Mouse (Mus musculus): ENCODE measurements around the gene Mgmt. TPM values are rescaled to one million over a fixed set of nuclear protein-coding genes. Genes with fewer than 3 reads are reported as not detected.

Gene Mgmt
- 1 to 10 TPM; 4.6 to 5.2 TPM for total RNA-seq (2021)

DNA sequence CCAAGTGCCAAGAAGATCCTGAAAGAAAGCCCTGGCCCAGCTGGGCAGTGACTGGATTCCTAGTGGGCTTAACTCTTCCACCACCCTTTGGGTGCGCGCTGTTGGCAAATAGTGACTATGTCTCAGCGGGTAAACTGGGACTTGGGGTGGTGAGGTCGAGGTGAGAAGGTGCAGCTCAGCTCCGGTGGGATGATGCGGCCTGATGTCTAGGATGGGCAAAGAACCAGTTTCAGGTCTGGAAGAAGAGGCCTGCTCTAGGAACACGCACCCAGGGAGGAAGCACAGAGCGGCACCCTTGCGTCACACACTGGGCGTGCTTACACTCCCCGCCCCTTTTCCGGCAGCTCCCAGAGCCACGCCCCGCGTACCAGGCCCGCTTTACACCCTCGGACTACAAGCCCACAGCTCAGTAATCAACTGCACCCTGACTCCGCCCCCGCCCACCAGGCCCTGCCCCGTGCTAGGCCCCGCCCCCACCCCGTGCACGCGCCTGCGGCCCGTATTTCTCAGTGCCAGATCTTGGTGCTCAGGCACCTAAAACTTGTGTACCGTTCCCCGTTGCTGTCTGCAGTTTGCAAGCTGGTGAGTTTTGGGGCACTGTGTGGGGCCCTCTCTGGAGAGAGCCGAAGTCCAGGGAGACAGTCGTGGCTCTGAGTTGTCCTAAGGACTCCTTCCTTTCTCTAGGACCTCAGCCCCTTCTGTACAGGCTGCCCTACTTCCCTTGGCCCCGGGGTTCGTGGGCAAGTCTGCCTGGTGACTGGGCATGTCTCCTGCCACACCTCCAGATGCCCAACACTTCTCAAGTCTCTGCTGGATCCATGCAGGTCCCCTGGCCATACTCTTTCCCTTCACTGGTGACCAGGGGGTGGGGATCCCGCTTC, at the start of gene Mgmt:
Gene Mgmt, plus strand, starts transcription at position 509 of the 881 bp plus-strand sequence.
- peak; percentile 94 for DNase-seq

DNA sequence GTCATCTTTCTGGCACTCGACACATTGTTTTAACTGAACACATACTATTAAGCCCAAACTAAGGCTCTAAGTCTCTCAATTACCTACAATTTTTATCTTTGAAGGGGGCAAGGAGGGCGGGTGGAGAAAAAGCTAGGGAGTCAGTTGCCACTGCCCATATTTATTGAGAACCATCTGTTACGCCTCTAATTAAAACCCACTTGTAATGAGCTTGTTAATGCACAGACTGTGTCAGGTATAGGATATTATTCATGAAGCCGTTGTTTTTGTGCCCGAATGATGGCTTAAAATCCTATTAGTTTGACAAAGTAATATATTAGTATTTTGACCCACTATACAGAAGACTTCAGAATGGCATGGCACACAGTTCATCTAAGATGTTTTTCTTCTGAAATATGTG, 49.6 kb upstream of the Mgmt start:
- no peak for DNase-seq

DNA sequence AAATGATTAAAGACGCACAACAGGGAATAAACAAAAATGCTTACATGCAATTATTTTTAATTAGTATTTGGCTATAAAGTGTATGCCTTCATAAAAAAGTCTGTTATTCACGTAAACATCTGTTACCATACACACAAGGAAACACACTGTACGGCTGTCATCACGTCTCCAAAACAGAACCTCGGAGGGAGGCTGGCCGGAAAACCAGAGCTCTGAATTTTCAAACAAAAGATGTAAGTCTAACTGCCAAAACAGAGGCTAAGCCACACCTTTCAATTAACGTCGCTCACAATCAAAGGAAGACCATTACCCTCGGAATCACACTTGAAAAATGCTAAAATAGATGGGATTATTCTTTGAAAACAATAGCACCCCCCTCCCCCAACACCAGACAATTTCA, 49.1 kb upstream of the Mgmt start:
- DNase-seq: no peak

DNA sequence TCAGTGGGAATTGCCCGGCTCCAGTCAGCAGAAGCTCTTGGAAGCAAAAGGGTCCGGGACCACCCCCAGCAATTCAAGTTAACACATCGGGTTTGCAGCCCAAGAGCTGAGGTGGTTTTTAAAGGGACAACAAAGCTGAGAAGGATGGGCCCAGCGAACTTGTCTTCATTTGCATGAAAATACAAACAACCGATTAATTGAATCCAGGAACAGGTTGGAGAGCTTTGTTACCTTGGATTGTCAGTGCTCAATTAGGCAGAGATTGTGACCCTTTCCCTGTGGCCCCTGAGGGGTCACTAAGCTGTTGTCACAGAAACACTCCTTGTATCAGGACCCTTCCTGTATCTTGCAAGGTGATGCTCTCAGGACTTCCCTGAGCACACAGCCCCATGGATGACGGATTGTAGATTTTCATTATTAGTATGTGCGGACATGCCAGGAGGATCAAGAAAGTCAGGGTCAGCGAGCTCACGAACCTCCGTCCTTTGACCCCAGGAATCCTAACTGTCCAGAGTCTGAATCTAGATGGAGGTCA, 48.3 kb upstream of the Mgmt start:
- DNase-seq: no peak

DNA sequence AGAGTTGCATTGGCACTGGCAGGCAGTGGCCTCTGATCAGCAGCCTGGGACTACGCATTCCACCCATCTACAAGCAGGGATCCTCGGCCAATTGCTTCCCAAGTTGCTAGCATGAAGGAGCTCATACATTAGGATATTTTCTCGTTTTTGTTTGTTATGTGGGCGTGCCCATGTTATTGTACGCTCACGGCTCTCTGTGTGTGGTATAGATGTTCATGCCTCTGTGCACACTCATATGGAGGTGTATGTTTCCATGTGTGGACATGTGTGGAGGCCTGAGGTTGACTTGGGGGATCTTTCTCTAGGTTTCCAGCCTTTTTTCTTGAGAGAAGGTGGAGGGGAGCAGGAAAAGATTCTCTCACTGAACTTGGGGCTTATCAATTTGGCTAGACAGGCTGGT, 46.8 kb upstream of the Mgmt start:
- no peak for DNase-seq

DNA sequence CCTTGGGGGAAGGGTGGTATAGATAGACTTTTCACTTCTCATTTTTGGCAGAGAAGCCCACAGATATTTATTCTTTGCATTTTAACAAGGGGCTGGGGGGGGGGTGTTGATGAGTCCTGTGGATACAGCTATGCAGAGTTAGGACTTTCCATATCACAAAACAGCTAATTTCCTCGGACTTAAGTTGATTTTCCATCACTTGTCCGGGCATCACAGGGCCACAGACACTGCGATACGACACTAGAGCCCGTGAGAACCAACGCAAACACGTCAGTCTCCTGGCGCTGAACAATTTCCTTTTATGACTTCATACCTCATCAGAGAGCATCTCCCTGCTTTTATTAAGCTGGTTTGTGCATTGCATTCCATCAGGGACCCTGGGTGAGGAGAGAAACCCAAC, 45.7 kb upstream of the Mgmt start:
- DNase-seq: no peak

DNA sequence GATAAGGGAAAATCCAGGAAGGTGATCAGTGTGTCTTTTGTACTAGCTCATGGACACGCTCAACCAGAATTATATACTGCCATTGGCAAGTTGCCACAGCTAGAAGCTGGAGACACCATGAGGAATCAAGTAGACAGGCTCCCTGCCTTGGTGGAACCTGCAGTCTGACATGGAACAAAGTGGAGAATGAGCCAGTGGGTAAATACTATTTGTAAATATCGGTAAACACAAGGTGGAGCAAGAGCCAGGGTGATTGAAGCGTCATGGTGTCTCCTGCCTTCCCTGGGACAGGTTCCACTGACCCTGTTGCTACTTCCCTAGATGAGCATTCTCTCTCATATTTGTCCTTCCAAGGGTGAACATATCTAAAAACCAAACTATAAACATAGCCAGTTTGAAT, 44.6 kb upstream of the Mgmt start:
- no peak for DNase-seq

DNA sequence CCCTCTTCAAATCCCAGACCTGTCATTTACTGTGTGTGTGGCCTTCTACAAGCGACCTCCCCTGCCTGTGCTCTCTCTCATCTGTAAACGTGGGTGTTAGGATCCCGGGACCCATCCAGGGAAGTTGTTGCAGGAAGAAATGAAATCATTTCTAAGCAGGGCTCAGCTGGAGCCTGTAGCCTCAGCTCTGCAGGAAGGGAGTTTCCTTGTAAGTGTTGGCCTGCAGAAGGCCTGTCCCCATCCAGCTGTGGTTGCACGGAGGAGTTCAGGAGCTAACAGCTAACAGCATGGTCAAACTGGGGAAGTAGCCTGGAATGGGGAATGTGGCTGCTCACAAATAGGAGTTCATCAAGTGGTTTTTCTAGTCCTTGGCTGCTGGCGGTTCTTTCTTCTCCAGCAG, 44.1 kb upstream of the Mgmt start:
- peak; percentile 46 for DNase-seq

DNA sequence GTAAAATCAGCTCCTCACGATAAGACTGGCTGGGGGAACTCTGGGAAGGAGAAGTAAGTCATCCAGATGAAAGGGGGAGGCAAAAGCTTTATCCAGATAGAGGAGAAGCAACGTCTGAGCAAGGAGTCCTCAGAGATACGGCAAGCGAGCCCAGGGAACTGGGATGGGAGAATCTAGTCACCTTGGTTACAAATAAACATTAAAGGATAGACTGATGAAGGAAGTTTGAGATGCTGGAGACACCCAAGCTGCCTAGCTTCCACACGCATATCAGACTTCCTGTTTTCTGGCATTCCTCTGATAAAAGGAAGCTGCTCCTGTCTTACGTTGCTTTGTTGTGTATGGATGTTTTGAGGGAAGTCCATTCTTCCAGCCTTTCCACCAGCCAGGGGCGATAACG, 42.5 kb upstream of the Mgmt start:
- DNase-seq: no peak

DNA sequence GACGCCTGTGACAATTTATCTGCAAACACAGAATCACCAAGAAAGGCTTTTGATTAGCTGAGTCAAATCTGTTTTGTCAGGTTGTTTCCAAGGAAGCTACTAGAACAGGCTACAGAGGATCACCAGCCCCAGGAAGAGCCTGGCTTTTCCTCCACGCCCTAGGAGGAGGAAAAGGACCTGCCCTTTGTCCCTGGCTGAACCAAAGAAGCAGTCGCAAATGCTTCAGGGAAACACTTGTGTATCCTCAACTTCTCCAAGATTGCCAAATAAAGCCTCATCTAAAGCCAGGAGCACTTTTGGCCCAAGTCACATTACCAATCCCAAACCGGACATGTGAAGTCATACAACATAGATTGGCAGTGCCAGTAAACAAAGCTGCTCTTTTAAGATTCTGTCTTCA, 41.7 kb upstream of the Mgmt start:
- DNase-seq: no peak

DNA sequence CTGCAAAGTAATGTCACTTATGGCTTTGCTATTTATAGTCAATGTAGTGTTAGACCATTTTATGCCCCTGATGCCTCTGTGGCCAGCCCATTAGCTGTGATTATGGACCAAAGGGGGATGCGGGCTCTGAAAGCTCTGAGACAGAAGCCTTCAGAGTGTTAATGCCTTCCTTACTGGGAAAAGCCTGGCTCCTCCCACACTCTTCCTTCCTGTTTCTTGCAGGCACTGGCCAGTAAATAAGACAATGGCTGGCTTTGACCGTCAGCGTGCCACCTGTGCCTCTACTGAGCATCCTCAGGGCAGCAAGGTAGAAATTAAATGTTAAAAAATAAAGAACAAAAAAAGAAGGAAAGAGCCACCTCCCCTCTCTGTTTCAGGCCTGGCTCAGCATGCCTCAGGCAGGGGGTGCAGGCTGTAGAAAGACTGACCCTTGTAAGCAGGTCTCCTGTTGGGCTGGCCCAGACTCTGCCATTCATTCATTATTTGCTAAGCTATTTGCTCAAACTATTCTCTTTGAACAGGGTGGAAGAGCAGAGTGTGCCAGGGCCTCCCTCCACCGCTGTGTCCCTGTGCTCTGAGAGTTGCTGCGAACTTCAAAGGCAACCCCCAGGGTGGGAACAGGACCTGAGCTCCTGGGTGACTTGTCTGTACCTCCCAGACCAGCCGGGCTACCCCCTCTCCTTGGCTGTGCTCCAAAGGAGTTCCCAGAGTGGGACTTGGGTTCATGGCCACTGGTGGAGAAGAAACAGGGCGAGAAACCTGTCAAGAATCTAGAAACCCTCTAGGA, 29.5 kb upstream of the Mgmt start:
- no peak for DNase-seq

DNA sequence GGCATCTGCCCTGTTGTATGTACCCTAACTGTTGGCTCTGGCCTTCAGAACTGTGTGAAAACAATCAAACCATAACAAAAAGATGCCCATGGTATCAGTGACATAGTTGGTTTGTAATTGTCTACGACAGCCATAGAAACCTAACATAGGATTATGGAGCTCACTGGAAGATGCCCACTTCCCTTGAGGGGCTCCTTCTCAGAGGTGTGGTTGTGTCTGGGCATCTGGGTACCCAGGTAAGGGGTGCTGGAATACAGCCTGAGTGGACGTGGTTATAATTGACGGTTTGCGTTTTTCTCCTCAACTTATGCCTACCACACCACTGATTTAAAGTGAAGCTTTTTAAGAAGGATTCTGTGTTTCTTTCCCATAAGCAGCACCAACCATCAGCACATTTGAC, 28.5 kb upstream of the Mgmt start:
- DNase-seq: no peak

DNA sequence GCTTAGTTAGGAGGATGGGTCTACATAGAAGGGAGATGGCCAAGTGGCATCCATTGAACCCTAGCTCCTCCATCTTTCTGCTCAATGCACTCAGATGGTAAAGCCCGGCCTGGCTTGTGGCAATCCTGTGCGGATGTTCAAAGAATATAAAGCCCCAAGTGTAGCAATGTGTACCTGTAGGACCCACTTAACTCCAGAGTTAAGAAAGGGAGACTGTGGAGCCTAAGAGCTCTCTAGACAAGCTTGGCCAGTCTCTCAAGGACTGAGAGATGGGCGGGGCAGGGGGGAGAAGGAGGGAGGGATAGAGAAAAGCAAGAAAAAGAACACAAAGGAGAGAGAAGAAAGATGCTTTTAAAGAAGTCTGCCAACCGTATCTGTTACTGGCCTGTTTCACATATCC, 27.9 kb upstream of the Mgmt start:
- DNase-seq: no peak

DNA sequence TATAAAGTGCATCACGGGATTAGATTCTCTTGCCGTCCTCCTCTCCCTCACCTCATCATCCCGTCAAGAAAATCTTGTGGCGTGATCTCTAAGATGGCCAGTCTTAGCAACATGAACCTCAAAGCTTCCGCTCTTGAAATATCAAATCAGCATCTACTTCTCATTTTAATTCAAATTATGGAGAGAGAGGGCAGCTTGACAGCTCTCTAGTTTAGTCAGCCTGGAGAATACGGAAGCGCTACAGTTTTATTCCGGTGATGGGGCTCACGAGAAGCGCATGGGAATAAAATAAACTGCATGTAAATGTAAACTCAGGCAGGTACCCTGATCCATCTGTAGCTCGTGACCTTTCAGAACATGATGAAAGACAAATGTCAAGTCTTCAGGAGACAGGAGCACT, 22.9 kb upstream of the Mgmt start:
- DNase-seq: no peak

DNA sequence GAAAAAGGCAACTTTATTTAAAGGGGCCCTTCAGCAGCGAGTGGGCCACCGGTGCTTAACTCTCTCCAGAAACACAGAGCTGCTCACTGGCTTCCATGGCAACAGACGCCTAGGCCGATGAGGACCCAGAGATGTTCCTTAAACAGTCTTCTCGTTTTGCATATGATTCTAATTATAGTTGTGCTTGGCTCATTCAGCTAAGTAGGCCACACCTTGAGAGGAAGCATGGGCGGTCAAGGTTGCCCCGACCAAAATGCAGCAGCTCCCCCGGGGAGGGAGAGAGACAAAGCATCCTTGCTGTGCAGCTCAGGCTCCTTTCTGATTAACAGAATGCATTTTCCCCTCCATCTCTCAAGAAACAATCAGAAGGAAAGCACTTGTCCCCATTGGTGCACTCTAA, 22.4 kb upstream of the Mgmt start:
- DNase-seq: no peak

DNA sequence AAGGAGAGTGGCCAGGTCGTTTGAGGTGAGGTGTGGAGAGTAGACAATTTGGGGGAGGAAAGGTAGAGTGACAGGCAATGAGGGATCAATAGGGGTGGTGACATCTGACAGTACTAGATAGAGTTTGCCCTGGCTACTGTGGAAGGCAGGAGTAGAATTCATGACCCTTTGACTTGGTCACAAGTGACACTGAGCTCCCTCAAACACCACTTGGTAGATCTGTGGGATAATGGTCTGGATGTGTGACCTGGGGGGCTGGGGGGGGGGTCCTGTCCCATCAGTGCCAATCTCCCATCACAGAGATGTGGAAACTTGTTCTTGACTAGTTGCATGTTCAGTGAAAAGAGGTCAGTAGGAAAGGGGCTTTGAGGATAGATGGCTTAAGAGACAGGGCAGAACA, 20.0 kb upstream of the Mgmt start:
- DNase-seq: no peak

DNA sequence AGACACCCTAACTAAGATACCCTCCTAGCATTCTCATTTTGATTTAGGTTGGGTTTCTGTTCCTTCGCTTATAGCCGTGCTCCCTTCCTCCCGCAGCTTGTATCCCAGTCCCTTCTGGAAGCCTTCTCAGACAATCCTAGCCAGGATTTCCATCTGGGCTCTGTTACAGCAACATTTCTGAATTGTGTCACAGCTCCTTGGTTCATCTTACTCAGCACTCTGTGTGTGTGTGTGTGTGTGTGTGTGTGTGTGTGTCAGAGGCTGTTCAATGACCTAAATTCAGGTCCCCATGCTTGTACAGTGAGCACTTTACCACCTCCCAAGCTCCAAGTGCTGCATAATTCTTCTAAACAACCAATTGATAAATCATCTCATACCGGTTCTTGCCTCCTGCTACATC, 14.0 kb upstream of the Mgmt start:
- peak; percentile 34 for DNase-seq

DNA sequence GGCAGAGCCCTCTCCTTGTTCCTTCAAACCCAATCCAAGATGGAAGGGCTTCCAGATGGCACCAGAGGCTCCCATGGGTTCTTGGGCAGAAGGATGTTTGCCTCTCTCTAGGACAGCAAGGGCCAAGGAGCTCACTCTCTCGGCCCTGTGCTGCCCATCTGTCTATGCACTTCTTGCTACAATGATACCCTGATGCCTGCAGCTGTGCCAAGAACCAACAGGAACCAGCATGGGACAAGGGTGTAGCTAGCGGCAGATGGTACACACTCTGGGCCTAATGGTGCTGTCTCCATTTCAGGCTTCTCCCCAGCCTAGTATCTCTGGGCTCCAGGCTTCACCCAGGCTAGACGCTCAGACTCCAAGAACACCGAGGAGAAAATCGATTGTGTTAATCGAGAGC, 6.3 kb upstream of the Mgmt start:
- DNase-seq: no peak

DNA sequence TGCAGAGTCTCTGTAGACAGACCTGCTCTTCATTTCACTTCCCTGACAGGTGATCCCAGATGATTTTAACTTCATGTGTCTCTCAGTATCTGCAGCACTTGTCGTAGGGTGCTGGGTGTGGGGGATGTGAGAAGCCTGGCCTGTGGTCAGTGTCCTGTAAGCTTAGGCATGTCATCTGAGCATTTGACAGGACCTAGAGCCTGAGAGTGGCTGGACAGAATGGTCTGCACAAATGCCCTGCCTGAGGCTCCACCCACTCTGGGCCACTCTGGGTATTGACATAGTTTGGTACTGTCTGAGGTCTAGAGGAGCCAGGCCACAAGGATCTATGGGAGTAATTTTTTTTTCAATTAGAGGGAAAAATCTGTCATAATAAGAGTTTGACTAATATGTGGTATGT, 942 bp downstream of the Mgmt start:
- no peak for DNase-seq

DNA sequence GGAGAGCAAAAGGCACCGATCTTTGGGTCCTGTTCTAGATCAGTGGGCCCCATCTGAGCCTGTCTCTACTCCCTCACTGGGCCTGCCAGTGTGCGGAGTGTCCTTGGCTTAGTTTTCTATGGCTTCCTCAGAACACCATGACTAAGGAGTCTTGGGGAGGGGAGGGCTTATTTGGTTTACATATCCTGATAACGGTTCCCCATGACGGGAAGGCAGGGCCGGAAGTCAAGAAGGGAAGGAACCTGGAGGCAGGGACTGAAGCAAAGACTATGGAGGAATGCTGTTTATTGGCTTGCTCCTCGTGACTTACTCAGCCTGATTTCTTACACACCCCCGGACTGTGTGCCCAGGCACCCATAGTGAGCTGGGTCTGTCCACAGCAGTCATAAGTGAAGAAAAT, 1.4 kb downstream of the Mgmt start:
- DNase-seq: no peak

DNA sequence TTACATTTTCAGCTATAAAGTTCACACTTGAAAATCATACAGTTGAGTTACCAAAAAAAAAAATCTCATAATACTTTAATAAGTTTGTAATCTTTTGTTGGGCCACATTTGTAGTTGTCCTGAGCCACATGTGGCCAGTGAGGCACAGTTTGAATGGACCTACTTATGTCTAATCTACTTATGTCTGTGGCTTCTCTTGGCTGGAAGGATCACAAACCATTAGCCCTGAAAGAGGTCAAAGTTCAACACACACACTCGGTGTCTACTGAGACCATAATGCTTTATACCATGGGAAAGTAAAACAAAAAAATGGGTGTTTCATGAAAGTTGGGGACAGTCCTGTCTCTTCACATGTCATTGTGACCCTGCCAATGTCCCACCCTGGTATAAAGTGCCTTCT, 3.1 kb downstream of the Mgmt start:
- no peak for DNase-seq

DNA sequence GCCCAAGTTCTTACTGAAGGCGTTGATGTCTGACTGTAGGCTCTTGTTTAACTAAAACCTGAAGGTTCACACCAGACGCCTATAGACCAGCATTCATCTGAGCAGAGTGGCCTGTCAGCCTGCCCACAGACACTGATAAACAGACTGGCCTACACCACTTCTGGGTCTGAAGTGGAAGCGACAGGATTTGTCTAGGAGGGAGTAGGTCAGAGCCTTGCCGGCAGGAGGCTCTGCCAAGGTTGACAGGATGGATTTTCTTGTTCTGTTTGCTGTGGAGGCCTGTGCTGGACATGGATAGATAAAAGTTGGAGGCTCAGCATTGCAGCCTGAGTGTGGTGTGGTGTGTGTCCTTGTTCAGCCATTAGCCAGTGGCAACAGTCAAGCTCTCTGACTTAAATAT, 3.6 kb downstream of the Mgmt start:
- peak; percentile 30 for DNase-seq

DNA sequence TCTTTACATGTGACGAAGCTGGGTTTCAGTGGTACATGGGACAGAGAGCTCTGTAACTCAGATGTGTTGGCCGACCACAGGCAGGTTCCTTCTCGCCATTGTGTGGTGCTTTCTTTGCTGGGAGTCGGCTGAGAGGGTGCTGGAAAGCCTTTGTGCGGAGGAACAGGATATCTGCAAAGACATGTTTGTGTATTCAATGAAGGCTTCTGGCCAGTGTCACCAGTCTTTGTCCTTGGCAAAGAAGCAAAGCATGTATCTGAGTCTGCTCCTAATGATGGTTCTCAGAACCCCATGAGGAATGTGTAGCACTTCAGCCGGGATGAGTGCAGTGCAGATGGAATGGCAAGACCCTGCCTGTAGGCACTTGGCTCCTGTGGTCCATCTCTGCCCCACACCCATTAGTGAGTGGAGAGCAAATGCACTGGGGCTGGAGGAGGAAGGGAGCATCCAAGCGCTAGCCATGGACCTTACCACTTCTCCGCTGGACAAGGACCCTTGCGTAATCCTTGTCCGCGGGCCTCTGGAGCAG, 14.3 kb downstream of the Mgmt start:
- DNase-seq: no peak

DNA sequence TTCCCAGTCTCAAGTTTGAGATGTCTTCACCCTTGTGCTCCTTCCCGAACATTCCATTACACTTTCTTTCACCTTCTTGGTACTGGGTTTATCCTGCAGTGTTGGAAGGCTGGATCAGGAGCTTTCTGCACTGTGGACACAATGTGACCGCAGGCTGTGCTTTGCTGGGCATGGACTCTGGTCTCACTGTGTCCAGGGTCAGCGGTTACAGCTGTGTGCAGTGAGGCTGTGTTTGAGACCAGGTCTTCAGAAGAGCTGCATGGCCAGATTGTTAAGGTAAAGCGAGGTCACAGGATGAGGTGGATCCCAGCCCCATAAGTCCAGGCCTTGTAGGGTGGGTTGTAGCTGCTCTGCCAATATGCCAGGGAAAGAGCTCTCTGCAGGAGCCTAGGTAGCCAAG, 18.5 kb downstream of the Mgmt start:
- no peak for DNase-seq
